Mouse (Mus musculus) liver, embryonic 13.5 days (tissue): ENCODE measurements at regions not wholly inside any gene's neighbourhood (a gene's known extent, or its start where the extent isn't known, plus 50 kb on each side); places are given as distances from the start of the nearest gene placed in this dataset.
"Not testable (repeated sequence)": the region's sequence is repeated elsewhere in the genome, so short reads cannot be mapped to it uniquely, and the experiment has no call there.

Experiments
- ATAC-seq: fragments of 200-750 bp; cut with Nextera tagmentation; 2 replicates; pipeline ENCODE4 v1.8.0; 2017; ENCODE audit warnings: low read depth, mild to moderate bottlenecking, moderate number of reproducible peaks, moderate library complexity
- DNase-seq: peaks from one replicate; pipeline ENCODE4 v3.0.0; 2022
- H3K27ac ChIP-seq: fragments of 300-500 bp; sonication (generic); 2 replicates; pipeline ENCODE4 v1.5.1; 2015; ENCODE audit warnings: moderate library complexity, mild to moderate bottlenecking, inconsistent platforms
- H3K27me3 ChIP-seq: fragments of 300-500 bp; sonication (generic); 2 replicates; pipeline ENCODE4 v1.6.1; 2015; ENCODE audit warnings: mild to moderate bottlenecking, inconsistent platforms
- H3K36me3 ChIP-seq: fragments of 300-500 bp; sonication (generic); 2 replicates; pipeline ENCODE4 v1.6.1; 2015; ENCODE audit warnings: mild to moderate bottlenecking, inconsistent platforms
- H3K4me1 ChIP-seq: fragments of 300-500 bp; sonication (generic); replicated peaks from 2 replicates; pipeline ENCODE4 v1.6.1; 2015; ENCODE audit warnings: inconsistent platforms
- H3K4me2 ChIP-seq: fragments of 300-500 bp; sonication (generic); 2 replicates; pipeline ENCODE4 v1.6.1; 2015; ENCODE audit warnings: inconsistent platforms, mild to moderate bottlenecking, moderate library complexity
- H3K4me3 ChIP-seq: fragments of 300-500 bp; sonication (generic); replicated peaks from 2 replicates; pipeline ENCODE4 v1.5.1; 2015; ENCODE audit warnings: mild to moderate bottlenecking, inconsistent platforms
- H3K9ac ChIP-seq: fragments of 300-500 bp; sonication (generic); 2 replicates; pipeline ENCODE4 v1.6.1; 2015; ENCODE audit warnings: mild to moderate bottlenecking, inconsistent platforms
- H3K9me3 ChIP-seq: fragments of 300-500 bp; sonication (generic); replicated peaks from 2 replicates; pipeline ENCODE4 v1.6.1; 2016; ENCODE audit warnings: inconsistent platforms
- WGBS: fragments of 180-500 bp; shearing (Covaris S2); methylation state at CpG from one replicate; pipeline ENCODE4 v1.1.7; 2015; ENCODE audit not compliant: insufficient replicate concordance; 5-methylcytosine and 5-hydroxymethylcytosine counted together

GRCm38 (mm10) chr3:21760516-21761218 lies 315.8 kb upstream of the Tbl1xr1 start:
- no peak overlapping the region for H3K9ac ChIP-seq
- no peak overlapping the region for H3K27ac ChIP-seq
- H3K9me3 ChIP-seq = no peaks in the 10 kb centered on the region
- 31% methylated on average over 2 of the region's 2 CpGs for WGBS
- no peak for DNase-seq
- no peaks in the 10 kb centered on the region for H3K27me3 ChIP-seq
- no peak overlapping the region for H3K4me3 ChIP-seq
- no peaks in the 10 kb centered on the region for H3K4me1 ChIP-seq
- ATAC-seq = no peak
- no peaks in the 10 kb centered on the region for H3K36me3 ChIP-seq
- no peak overlapping the region for H3K4me2 ChIP-seq

- Histone ChIP-seq H3K9ac (no peak overlapping the region), H3K27me3 (no peaks in the 10 kb centered on the region), H3K4me1 (no peaks in the 10 kb centered on the region), H3K9me3 (no peaks in the 10 kb centered on the region), H3K4me3 (no peak overlapping the region), H3K36me3 (no peaks in the 10 kb centered on the region), H3K27ac (no peak overlapping the region), H3K4me2 (no peak overlapping the region)
- ATAC-seq = no peak
- no peak for DNase-seq
Observed at GRCm38 (mm10) chr3:21761219-21761600, 315.2 kb upstream of the Tbl1xr1 start.

- Histone ChIP-seq H3K27ac (no peak overlapping the region), H3K4me2 (no peak overlapping the region), H3K27me3 (no peaks in the 10 kb centered on the region), H3K9ac (no peak overlapping the region), H3K4me3 (no peak overlapping the region), H3K4me1 (no peaks in the 10 kb centered on the region), H3K9me3 (no peaks in the 10 kb centered on the region), H3K36me3 (no peaks in the 10 kb centered on the region)
- WGBS = 59% methylated on average over 3 of the region's 3 CpGs
- ATAC-seq = no peak
- no peak for DNase-seq
Observed at GRCm38 (mm10) chr3:21761909-21762308, 314.5 kb upstream of the Tbl1xr1 start.

GRCm38 (mm10) chr3:21768081-21768480 lies 308.4 kb upstream of the Tbl1xr1 start:
- H3K27me3 ChIP-seq = no peaks in the 10 kb centered on the region
- H3K36me3 ChIP-seq = no peaks in the 10 kb centered on the region
- no peak overlapping the region for H3K4me2 ChIP-seq
- WGBS = 62% methylated on average over 1 of the region's 1 CpGs
- no peaks in the 10 kb centered on the region for H3K9me3 ChIP-seq
- H3K27ac ChIP-seq = no peak overlapping the region
- no peak overlapping the region for H3K9ac ChIP-seq
- H3K4me1 ChIP-seq = peaks cover 2% of the 10 kb centered on the region; the same call in 1 of the 2 replicates
- DNase-seq = no peak
- no peak overlapping the region for H3K4me3 ChIP-seq
- ATAC-seq = no peak

GRCm38 (mm10) chr3:21769920-21770547 lies 306.4 kb upstream of the Tbl1xr1 start:
- DNase-seq = no peak
- H3K27me3 ChIP-seq = no peaks in the 10 kb centered on the region
- WGBS = 69% methylated on average over 9 of the region's 9 CpGs
- H3K36me3 ChIP-seq = no peaks in the 10 kb centered on the region
- H3K4me2 ChIP-seq = no peak overlapping the region
- no peaks in the 10 kb centered on the region for H3K9me3 ChIP-seq
- no peak overlapping the region for H3K4me3 ChIP-seq
- no peak overlapping the region for H3K9ac ChIP-seq
- no peak overlapping the region for H3K27ac ChIP-seq
- no peak for ATAC-seq
- H3K4me1 ChIP-seq = peaks cover 19% of the 10 kb centered on the region

- H3K9ac ChIP-seq = no peak overlapping the region
- ATAC-seq (no peak), DNase-seq (no peak)
- no peak overlapping the region for H3K4me3 ChIP-seq
- 66% methylated on average over 4 of the region's 4 CpGs for WGBS
- no peak overlapping the region for H3K4me2 ChIP-seq
- no peak overlapping the region for H3K27ac ChIP-seq
- no peaks in the 10 kb centered on the region for H3K27me3 ChIP-seq
- H3K4me1 ChIP-seq = peaks cover 25% of the 10 kb centered on the region
- H3K36me3 ChIP-seq = no peaks in the 10 kb centered on the region
- no peaks in the 10 kb centered on the region for H3K9me3 ChIP-seq
Observed at GRCm38 (mm10) chr3:21771752-21772298, 304.6 kb upstream of the Tbl1xr1 start.

GRCm38 (mm10) chr3:21774172-21774842 lies 302.1 kb upstream of the Tbl1xr1 start:
- H3K4me3 ChIP-seq = no peak overlapping the region
- H3K27me3 ChIP-seq = no peaks in the 10 kb centered on the region
- no peak overlapping the region for H3K9ac ChIP-seq
- ATAC-seq = peak; percentile 98
- no peaks in the 10 kb centered on the region for H3K36me3 ChIP-seq
- no peaks in the 10 kb centered on the region for H3K9me3 ChIP-seq
- peak; percentile 38 for DNase-seq
- H3K4me2 ChIP-seq = peak overlapping the region; percentile 15; the same call in 1 of the 2 replicates
- peaks cover 25% of the 10 kb centered on the region for H3K4me1 ChIP-seq
- 34% methylated on average over 4 of the region's 4 CpGs for WGBS
- peak overlapping the region; percentile 54 for H3K27ac ChIP-seq

- ATAC-seq (no peak), DNase-seq (no peak)
- no peak overlapping the region for H3K4me3 ChIP-seq
- no peaks in the 10 kb centered on the region for H3K9me3 ChIP-seq
- no peak overlapping the region for H3K27ac ChIP-seq
- H3K27me3 ChIP-seq = no peaks in the 10 kb centered on the region
- H3K36me3 ChIP-seq = no peaks in the 10 kb centered on the region
- H3K4me1 ChIP-seq = peaks cover 15% of the 10 kb centered on the region
- 61% methylated on average over 4 of the region's 4 CpGs for WGBS
- no peak overlapping the region for H3K4me2 ChIP-seq
- no peak overlapping the region for H3K9ac ChIP-seq
Observed at GRCm38 (mm10) chr3:21778789-21779188, 297.7 kb upstream of the Tbl1xr1 start.

- H3K4me1 ChIP-seq = no peaks in the 10 kb centered on the region
- H3K27me3 ChIP-seq = no peaks in the 10 kb centered on the region
- no peak overlapping the region for H3K27ac ChIP-seq
- 49% methylated on average over 4 of the region's 4 CpGs for WGBS
- ATAC-seq (no peak), DNase-seq (no peak)
- H3K36me3 ChIP-seq = no peaks in the 10 kb centered on the region
- no peaks in the 10 kb centered on the region for H3K9me3 ChIP-seq
- no peak overlapping the region for H3K4me3 ChIP-seq
- H3K9ac ChIP-seq = no peak overlapping the region
- no peak overlapping the region for H3K4me2 ChIP-seq
Observed at GRCm38 (mm10) chr3:21791983-21792631, 284.3 kb upstream of the Tbl1xr1 start.

GRCm38 (mm10) chr3:21798139-21798538 lies 278.3 kb upstream of the Tbl1xr1 start:
- H3K27ac ChIP-seq = no peak overlapping the region
- no peaks in the 10 kb centered on the region for H3K27me3 ChIP-seq
- H3K9ac ChIP-seq = no peak overlapping the region
- no peaks in the 10 kb centered on the region for H3K9me3 ChIP-seq
- DNase-seq (no peak), ATAC-seq (no peak)
- WGBS = 55% methylated on average over 1 of the region's 1 CpGs
- H3K4me3 ChIP-seq = no peak overlapping the region
- H3K4me2 ChIP-seq = no peak overlapping the region
- H3K36me3 ChIP-seq = no peaks in the 10 kb centered on the region
- H3K4me1 ChIP-seq = no peaks in the 10 kb centered on the region

GRCm38 (mm10) chr3:21803886-21804285 lies 272.6 kb upstream of the Tbl1xr1 start:
- not testable (repeated sequence) for ATAC-seq, H3K9me3 ChIP-seq, H3K4me3 ChIP-seq, H3K36me3 ChIP-seq, H3K4me2 ChIP-seq, H3K27ac ChIP-seq, H3K9ac ChIP-seq, H3K4me1 ChIP-seq, H3K27me3 ChIP-seq, DNase-seq
- 49% methylated on average over 2 of the region's 2 CpGs for WGBS
